Mouse (Mus musculus) cerebellum, adult 2 months (tissue): ENCODE data around the gene Erlin1.

ENCODE experiments used
- CTCF ChIP-seq: fragments of 200-500 bp; IDR thresholded peaks from 2 replicates; pipeline ENCODE4 v1.5.1; 2011; ENCODE audit warnings: low read depth, mild to moderate bottlenecking, control low read depth, low read length, moderate library complexity, borderline replicate concordance; ENCODE audit not compliant: insufficient read depth
- POLR2A ChIP-seq: fragments of 200-500 bp; IDR thresholded peaks from 2 replicates; pipeline ENCODE4 v1.6.1; 2011; ENCODE audit warnings: low read length, control low read depth, borderline replicate concordance; ENCODE audit not compliant: insufficient read depth

DNA sequence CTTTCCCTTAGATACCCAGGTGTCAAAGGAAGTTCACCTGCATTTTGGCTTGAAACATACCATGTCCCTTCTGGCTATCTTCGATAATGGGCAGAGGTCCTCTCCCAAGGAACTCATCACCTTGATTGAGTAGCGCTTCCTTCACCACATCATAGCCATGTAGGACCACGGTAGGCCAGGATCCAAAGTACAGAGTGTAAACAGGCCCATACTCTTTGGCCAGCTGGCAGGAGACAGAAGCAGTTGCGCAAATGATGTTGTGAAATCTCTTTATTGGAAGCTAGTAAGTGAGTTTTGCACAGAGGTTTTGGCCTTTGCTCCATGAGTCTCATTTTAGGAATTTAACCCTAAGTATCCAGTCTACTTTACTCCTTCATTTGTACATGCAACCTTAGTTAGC, 48.1 kb downstream of the Erlin1 start:
- TF ChIP-seq CTCF = no peak
- TF ChIP-seq POLR2A = no peak
